Mouse (Mus musculus): ENCODE data around the gene Tmem191c. TPM values are rescaled to one million over a fixed set of nuclear protein-coding genes. Genes with fewer than 3 reads are reported as not detected.
"Not testable (repeated sequence)": the region's sequence is repeated elsewhere in the genome, so short reads cannot be mapped to it uniquely, and the experiment has no call there.

Tmem191c gene
- 100 to 1,000 TPM; 121 to 123 TPM for total RNA-seq (2021)

DNA sequence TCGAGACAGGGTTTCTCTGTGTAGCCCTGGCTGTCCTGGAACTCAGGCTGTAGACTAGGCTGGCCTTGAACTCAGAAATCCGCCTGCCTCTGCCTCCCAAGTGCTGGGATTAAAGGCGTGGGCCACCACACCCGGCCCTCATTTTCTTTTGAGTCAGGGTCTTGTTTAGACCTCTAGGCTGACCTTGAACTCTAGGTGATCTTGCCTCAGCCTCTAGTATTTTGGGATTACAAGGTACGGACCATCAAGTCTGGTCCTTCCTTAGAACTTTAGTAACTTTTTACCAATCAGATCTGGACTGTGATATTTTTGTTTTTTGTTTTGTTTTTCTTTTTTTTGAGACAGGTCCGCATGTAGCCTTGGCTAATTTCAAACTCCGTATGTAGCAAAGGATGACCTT, at the start of gene Tmem191c:
Gene Tmem191c (plus strand): TSS at position 357 of the 400 bp plus-strand sequence.
- intact Hi-C loops (cut with DNase I) = loop anchor here (5.0 to 10.0 kb wide), 2 partner anchors 143 to 181 kb away; partner anchors contain the start of gene Sdf2l1
- no peak for DNase-seq (ENCODE audit: extremely low spot score in 1 of 2, low spot score in 2 of 2)

DNA sequence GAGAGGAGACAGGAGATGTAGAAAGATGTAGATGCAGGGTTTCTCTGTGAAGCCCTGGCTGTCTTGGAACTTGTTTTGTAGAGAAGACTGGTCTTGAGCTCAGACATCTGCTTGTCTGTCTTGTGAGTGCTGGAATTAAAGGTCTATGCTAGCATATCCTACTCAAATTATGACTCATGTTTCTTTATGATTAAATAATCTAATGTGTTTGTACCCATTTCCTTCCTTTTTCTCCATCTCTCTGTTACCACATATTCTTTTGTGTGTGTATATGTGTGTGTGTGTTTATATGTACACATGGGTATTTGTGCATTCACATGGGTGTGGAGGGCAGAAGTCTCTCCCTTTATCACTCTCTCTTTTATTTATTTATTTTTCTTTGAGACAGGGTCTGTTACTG, 49.4 kb upstream of the Tmem191c start:
- no peak for DNase-seq (ENCODE audit: extremely low spot score in 1 of 2, low spot score in 2 of 2)
- intact Hi-C loops (cut with DNase I) = no loop called here

DNA sequence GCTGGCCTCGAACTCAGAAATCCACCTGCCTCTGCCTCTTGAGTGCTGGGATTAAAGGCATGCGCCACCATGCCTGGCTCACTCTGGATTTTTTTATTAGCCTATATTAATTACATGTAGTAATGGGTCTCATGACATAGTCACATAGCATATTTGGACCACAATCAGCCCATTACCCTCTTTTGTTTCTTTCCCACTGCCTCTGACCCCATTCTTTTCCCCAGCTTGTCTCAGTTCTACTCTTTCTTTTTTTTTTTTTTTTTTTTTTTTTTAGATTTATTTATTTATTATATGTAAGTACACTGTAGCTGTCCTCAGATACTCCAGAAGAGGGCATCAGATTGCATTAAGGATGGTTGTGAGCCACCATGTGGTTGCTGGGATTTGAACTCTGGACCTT, 44.4 kb upstream of the Tmem191c start:
- intact Hi-C loops (cut with DNase I) = not testable (repeated sequence)

DNA sequence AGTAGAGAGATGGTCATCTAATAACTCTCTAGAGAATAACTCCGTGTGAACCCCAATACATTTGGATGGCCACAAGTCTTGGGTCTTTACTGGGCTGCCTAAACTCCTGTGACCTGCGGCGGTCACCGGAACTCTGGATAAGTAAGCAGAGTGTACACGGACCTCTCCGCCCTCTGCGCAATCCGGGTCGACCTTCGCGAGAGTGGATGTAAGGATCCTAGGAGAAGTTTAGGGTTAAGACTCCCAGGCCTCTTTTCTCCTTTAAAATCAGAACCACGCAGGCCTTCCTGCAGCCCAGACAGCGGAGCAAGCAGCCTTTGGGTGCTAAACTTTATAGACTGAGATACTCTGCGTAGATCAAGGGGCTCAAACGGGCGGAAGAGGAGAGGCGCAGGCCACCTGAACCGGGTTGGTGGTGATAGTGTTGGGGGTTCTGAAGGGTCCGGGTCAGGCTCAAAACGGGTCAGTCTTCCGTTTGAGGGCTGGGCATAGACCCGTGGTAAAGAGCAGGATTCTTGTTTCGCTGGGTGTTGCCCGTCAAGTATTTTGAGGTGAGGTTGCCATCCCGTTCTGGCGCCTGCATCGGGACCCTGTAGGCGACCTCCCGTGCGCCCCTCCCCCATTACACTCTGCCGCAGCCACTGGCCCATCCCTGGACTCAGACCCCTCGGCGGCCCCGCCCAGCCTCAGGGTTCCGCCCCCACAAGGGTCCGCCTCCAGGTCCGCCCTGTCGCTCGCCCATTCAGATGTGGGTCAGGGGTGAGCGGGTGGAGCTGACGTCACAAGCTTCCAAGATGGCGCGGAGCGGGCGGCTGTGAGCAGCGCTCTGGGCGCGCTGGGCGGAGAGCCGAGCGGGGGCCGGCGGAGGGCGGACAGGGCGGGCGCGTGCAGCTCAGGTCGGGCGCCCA, 42.8 kb upstream of the Tmem191c start, which contains the start of gene Hic2:
Gene Hic2 (plus strand): TSS at position 779 of the 908 bp plus-strand sequence.
- intact Hi-C loops (cut with DNase I) = no loop called here
- DNase-seq (ENCODE audit: extremely low spot score in 1 of 2, low spot score in 2 of 2) = peak; percentile 86 to 97

More for the DNA sequence above, 44.4 kb upstream of the Tmem191c start:
- DNase-seq (ENCODE audit: extremely low spot score in 1 of 2, low spot score in 2 of 2) = not testable (repeated sequence)

DNA sequence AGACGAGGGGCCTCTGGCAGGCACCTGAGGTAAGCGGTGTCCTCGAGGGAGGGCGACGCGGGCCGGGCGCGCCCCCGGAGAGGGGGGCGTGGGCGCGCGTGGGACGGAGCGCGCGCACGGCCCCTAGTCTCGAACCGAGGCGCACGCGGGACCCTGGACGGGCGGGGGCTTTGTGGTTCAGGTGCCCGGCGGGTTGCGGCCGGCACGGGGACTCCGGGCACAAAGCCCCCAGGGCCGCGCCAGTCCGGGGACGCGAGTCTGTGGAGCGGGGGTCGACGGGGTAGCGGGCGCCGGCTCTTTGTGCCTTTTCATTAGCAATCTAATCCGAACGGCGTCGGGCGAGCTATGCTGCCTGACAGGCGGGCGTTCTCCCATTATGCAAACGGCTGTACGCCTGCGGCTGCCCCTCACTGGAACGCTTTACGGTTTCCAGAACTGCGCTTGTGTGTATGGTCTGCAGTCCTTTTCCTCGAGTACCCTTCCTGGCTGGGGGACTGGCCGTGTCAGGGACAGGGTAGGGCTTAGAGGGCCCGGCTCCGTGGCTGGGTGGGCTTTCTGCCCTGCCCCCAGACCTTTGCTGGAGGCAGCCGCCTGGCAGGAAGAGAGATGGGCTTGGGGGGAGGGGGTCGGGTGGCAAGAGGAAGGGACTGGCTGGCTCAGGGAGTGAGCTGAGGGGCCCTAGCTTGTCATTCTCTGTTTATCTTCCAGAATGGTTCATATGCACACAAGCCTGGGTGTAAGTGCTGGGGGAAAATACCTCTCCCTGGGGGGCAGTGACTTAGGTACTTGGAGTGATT, 42.0 kb upstream of the Tmem191c start:
- peak in 1 of 2 experiments; percentile 66 for DNase-seq (ENCODE audit: extremely low spot score in 1 of 2, low spot score in 2 of 2)
- intact Hi-C loops (cut with DNase I) = no loop called here

DNA sequence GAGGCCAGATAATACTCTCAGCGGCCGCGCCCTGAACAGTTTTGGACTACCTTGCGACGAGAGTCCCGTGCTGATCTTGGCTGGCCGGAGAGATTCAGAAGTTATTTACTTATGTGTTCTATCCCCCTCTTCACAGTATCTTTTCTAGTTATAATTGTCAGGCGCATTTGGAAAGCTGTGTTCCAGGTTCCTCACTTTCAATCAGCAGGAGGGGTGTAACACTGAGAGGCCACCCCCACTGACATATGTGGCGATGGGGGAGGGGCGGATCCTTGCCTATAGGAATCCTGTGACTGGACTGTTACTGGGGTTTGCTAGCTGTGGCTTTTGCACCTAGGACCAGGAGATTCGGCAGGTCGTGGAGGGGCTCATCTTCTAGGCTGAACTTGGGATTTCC, 41.4 kb upstream of the Tmem191c start:
- DNase-seq (ENCODE audit: extremely low spot score in 1 of 2, low spot score in 2 of 2) = peak in 1 of 2 experiments; percentile 68
- intact Hi-C loops (cut with DNase I) = no loop called here

DNA sequence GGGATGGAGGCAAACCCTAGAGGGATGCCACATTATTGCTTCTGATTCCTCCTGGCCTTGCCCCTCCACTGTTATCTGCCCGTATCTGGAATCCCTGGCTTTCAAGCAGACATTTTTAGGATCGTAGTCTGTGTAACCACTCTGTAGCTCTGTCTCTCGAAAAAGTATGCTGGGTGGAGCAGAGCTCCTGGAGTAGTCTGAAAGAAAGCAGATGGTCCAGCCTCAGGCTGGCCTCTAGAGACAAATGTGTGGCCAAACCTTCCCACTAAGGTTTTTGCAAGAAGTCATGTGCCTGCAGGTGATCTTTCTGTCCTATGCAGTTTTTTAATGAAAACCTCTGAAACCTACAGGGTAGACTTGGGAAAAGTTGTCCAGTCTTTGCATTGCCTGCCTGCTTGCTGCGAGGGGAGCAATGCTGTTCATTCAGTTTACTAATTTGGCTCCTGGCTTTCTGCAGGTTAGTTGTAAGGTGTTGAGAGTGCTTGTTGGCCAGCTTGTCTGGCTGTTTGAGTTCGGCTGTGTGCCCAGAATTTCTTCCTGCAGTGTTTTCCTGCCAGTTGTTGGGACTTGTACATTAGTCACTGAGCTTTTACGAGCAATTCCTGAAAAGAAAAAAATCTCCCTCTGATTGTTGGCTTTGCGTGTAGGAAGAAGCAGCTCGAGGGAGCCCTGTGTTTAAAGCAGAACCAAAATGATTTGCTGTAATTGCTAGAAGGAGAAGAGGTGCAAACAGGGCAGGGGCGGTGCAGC, 40.8 kb upstream of the Tmem191c start:
- intact Hi-C loops (cut with DNase I) = no loop called here
- no peak for DNase-seq (ENCODE audit: extremely low spot score in 1 of 2, low spot score in 2 of 2)

DNA sequence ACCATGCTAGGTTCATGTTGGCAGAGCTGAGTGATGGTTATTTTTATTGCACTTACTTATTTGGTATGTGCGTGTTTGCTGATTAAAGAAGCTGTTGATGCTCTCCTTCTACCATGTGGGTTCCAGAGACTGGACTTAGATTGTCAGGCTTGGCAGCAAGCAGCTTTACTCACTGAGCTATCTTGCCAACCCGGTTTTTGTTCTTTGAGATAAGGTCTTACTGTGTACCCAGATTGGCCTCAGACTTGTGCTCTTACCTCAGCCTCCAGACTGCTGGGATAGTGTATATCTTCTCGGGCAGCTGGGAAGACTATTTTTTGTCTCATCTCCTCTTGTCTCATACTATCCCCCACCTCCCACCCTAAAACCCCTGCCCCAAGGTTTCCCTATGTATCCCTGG, 38.2 kb upstream of the Tmem191c start:
- intact Hi-C loops (cut with DNase I) = no loop called here
- DNase-seq (ENCODE audit: extremely low spot score in 1 of 2, low spot score in 2 of 2) = no peak

DNA sequence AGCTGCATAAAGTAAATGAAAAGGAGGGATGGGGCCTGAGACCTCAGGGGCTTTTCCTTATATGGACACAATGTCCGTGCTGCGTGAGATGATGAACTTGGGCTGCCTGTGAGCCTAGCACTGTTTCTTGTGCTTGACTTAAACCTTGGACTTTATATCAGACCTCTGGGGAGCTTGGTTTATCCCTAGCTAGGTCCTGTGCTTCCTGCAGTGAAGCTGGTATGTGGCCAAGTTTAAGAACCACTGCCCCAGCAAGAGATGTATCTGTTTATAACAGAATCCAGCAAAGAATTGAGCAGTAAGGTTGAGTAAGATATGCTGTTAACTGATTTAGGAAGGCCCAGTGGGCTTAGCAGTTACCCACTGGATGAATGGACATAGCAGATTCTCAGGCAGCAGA, 36.5 kb upstream of the Tmem191c start:
- no peak for DNase-seq (ENCODE audit: extremely low spot score in 1 of 2, low spot score in 2 of 2)
- intact Hi-C loops (cut with DNase I) = no loop called here

DNA sequence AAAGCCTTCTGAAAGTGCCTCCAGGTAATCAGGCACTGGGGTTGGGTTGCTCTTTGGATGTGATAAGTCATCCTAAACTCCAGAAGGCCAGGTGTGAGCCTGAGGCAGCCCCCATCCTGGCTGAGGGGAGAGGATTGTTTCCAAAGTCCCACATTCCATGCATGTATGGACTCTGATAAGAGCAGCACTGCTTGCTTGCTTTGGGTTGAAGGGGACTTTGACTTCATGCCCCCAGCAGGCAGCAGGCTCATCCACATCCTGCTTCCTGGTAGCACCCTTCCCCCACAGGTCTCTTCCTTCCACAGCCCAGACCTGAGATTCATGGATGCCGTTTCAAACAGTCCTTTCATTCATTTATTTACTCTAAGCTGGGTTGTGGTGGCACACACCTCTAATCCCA, 32.1 kb upstream of the Tmem191c start:
- intact Hi-C loops (cut with DNase I) = no loop called here
- DNase-seq (ENCODE audit: extremely low spot score in 1 of 2, low spot score in 2 of 2) = no peak

DNA sequence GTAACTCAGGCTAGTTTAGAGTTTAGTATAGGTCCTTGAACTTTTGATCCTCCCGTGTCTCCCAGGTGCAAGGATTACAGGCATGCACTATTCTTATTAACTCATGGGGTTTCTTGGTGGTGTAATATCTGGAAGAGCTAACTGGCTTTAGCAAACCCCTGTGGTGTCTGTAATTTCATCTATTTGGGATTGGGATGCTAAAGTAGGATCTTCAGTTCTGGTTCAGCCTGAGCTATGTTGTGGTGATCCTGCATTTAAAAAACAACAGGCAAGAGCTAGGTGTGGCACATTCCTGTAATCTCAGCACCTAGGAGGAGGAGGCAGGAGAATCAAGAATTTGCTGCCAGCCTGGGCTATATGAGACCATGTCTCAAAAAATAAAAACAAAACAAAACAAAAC, 30.9 kb upstream of the Tmem191c start:
- intact Hi-C loops (cut with DNase I) = no loop called here

DNA sequence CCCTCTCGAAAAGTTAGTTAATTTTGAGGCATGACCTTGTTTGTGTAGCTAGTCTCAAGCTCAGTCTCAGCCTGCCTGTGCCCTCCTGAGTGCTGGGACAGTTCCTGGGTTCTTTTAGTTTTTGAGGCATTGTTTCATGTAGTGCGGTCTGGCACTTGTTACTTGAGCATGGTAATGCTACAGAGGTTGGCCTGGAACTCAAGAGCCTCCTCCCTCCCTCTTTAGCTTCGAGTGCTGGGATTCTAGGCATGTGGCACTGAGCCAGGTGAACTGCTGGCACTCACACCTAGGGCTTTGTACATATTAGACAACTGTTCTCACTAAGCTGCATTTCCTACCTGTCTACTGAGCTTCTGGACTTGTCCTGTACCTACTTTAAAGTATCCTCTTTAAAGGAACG, 28.1 kb upstream of the Tmem191c start:
- no peak for DNase-seq (ENCODE audit: extremely low spot score in 1 of 2, low spot score in 2 of 2)
- intact Hi-C loops (cut with DNase I) = no loop called here

More for the DNA sequence above, 30.9 kb upstream of the Tmem191c start:
- no peak for DNase-seq (ENCODE audit: extremely low spot score in 1 of 2, low spot score in 2 of 2)

DNA sequence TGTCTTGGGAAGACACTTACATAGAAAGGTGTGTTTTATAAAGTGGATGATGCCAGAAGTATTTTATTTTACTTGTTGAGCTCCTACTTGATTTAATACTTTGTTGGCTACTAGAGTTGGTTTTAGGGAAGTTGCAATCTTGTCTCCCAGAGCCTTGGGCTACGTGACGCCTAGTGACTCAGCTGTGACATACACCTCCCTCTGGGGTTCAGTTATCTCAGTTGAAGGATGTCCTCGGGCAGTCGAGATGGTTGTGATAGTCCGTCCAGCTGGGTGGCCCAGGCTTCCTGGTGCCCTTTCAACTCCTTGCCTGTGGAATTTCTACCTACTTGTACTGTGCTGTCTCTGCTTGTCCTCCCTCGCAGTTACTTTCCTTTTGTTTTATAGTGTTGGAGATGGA, 26.7 kb upstream of the Tmem191c start:
- intact Hi-C loops (cut with DNase I) = no loop called here
- DNase-seq (ENCODE audit: extremely low spot score in 1 of 2, low spot score in 2 of 2) = no peak

DNA sequence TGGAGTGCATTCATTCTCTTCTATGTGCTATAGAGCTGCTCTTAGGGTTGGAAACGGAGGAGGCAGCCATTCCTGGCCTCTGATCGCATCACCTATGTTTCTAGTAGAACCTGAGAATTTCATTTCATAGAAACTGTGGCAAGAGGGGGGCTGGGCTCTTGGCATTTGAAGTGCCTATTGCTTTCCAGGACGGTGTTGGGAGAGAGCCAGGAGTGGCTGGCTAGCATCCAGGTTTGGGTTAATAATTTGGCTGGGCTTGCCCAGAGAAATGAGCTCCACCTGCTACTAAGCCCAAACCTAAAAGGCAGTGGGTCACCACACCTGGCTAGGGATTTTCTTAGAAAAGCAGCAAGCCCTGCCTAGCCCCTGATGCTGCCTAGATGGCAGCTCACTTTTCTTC, 24.3 kb upstream of the Tmem191c start:
- no peak for DNase-seq (ENCODE audit: extremely low spot score in 1 of 2, low spot score in 2 of 2)
- intact Hi-C loops (cut with DNase I) = no loop called here

DNA sequence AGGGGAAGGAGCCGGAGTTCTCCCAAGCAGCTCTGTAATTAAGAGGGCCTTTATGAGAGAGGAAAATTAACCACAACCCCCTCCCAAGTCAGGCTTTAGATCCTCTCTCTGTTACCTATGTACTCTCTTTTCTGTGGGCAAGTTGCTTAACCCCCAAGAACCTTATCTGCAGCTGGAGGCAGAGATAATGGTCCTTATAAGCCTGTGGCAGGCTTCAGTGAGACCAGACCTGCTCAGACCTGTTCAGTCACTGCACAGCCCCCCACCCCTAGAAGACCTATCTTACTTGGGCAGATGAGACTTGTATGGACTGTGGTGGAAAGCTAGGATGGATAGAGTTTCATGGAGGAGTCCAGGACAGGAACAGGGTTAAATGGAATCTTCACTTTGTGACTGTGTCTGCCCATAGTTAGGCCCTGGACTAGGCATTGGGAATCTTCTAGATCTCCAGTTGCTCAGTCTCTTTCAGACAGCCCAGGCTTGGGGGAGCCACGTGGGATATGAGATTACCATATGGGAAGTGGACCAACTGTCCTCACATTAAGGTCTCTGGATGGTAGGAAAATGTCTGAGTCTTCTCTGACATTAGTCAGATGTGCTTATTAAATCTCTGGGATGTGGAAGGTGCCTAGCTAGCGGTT, 23.7 kb upstream of the Tmem191c start:
- DNase-seq (ENCODE audit: extremely low spot score in 1 of 2, low spot score in 2 of 2) = no peak
- intact Hi-C loops (cut with DNase I) = no loop called here

DNA sequence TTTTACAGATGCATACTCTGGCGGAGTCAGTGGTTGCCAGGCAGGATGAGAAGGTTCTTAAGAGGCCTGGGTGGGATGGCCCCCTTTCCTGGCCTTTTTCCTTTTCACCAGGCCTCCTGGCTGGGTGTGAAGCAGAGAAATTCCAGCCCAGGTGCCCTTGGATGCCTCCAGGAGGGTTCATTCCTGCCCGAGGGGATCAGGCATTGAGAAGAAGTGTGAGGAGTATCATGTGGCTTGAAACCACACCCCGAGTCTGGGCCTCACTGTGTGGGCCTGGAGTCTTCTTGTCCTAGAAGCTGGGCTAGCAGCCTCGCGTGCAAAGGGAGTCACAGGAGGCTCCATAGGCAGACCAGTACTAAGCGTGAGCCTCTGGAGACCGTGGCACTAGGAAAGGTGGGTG, 23.0 kb upstream of the Tmem191c start:
- DNase-seq (ENCODE audit: extremely low spot score in 1 of 2, low spot score in 2 of 2) = no peak
- intact Hi-C loops (cut with DNase I) = no loop called here

DNA sequence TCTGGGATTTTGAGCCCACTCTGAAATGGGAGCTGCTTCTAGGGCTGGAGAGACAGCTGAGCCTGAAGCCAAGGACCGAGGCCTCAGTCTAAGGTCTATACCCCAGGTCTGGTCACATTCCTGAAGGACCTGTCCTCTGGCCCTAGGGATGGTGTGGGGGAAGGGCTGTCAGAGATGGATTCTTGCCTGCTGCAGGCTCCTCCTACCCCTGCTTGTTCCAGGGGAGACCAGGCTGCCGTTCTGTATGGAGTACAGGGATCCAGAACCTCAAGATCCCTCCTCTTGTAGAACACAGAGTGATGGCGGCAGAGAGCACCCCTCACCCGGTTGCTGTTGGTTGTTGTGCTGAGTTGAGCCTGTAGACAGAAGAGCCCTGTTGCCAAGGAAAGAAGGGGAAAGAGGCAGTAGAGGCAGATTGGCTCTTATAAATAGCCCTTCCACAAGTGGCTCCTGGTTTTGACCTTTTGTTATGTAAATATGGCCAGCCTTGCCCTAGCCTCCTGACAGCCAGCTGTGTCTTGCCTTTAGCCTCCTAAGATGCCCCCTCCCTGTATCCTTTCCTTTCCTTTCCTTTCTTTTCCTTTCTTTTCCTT, 21.8 kb upstream of the Tmem191c start:
- DNase-seq (ENCODE audit: extremely low spot score in 1 of 2, low spot score in 2 of 2) = no peak
- intact Hi-C loops (cut with DNase I) = no loop called here

DNA sequence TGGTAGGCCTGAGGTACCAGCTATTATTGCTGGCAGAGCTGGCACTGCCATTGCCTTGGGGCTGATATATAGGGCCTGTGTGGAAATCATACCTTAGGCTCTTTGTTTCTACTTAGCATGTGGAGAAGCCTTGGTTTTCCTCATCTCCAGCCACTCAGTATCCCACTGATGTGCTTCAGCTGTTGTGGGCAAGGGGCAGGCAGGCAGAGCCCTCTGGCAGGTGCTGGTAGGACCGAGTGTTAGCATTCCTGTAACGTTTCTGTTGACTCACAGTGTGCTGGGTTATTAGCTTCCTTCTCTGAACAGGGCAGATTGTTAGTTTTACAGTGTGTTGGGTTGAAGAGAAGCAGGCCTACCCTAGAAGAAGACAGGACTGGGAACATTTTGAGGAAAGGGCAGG, 20.6 kb upstream of the Tmem191c start:
- DNase-seq (ENCODE audit: extremely low spot score in 1 of 2, low spot score in 2 of 2) = no peak
- intact Hi-C loops (cut with DNase I) = no loop called here
